Mouse (Mus musculus) kidney, adult 11 months (tissue): Measurements from ENCODE around the gene Dop1a.

Experiments used
- DNase-seq: peaks from one replicate; pipeline ENCODE4 v3.0.0; 2022

Dop1a gene

DNA sequence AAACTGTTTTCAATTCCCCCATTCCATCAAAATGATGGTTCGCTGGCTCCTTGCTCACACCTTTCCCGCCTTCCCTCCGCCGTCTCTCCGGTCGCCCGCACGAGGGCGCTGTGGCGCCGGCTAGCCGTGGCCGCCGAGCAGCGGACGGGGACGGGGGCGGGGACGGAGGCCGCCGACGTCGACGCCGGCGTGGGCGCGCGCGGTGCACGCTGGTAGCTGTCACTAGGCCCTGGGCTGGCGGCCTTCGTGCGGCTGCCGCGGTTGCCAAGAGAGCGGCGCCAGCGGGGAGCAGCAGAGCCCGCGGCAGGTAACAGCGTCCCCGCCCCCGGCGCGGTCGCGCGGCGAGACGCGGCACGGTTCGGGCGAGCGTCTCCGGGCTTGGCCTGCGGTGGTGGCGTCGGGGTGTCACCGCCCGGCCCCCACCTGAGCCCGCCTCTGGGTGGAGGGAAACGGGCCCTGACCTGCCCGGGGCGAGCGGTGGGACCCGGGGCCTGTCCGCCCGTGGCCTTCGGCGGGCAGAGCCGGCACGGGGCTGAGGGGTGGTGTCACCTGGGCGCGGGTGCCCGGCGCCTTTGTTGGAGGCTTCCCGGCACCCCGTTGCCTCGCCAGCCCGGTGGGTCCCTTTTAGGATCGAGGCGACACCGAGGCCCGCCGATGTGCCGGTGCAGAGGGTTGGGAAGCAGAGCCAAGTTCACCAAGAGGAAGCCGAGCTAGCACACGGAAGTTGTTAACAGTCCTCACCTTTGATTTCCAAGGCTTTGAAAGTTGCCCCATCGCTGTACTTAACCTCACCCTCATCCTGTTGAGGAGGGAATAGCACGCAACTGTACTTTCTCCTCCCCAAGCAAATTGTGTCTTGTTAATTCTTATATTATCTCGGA is at the start of gene Dop1a:
Dop1a (plus strand) TSS at position 165 of the 881 bp plus-strand sequence.
- DNase-seq = peak; percentile 85

DNA sequence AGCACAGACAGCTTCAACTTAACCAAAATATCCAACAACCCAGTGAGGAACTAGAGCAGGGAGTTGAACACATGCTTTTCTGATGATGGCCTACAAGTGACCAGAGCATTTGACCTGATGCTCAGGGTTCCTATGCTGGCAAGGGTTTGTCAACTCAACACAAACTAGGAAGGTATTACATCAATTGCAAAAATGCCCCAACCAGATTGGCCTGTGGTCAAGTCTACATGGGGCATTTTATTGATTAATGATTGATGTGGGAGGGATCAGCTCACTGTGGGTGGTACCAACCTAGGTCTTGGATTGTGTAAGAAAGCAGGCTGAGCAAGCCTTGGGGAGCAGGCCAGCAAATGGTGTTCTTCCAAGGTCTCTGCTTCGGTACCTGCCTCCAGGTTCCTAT is 49.0 kb upstream of the Dop1a start:
- DNase-seq = no peak

DNA sequence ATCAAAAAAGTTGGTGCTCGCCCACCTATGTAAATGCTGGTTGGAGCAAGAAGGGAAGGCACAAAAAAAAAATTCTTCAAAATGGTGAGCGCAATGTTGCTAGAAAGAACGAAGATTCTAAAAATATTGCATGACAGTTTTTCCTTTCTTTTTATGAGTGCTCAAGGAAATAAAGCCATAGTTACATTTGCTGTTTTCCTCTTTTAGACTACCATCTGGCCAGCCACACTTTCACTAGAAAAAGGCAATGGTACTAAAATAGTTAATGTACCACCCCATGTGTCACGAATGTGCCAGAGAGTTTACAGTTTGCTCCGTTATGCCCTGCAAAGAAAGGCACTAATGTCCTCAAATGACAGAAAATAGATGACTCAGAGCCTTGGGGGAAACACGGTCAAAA is 47.6 kb upstream of the Dop1a start:
- no peak for DNase-seq

DNA sequence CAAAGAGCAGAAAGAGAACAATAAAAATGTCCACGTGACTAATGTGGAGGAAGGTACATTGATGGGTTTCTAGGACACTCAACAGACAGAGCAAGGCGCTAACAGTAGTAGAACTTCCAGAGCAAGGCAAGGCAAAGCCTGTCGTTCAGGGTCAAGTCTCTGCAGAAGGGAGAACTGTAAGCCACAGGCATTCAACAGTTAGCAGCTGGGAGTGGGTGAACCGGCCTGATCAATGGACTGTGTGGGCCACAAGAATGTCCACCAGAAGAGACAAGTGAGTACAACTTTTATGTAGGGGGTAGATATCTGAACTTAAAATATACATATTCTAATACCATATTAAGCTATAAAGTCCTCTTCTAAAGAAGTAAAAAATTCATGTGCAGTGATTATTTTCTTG is 43.6 kb upstream of the Dop1a start:
- no peak for DNase-seq

DNA sequence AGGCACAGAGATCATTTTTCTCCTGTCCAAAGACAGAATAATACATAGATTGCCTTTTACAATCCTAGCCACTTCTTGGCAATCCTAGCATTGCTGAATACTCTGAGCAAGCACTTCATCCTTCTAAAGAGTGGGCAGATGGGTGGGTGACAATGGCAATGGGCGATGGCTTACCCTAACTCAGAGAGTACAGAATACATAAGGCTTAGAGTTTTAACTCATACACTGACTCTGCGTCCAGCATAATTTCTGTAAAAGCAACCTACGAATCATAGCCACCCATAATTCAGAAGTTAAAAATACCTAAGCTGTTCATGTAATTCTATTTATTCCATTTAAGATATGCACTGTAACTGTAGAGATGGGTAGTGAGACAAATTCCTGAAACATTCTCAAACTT is 31.4 kb upstream of the Dop1a start:
- no peak for DNase-seq

DNA sequence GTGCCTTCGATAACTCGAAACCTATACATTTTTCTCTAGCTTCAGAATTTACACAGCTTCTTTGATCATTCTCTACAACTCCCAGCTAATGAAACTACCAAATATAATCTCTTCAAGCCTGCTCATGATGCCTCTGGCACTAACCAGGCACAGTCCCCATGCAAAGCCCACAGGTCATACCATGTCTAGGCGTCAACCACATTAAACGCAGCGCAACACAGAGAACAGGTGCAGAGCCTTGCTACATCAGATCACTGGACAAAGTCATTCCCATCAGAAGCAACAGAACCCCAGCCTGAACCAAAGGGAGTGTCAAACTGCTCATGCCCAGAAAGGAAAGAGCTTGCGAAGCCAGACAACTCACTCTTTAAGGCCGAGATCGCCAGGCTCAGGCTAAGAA is 30.3 kb upstream of the Dop1a start:
- DNase-seq = no peak

DNA sequence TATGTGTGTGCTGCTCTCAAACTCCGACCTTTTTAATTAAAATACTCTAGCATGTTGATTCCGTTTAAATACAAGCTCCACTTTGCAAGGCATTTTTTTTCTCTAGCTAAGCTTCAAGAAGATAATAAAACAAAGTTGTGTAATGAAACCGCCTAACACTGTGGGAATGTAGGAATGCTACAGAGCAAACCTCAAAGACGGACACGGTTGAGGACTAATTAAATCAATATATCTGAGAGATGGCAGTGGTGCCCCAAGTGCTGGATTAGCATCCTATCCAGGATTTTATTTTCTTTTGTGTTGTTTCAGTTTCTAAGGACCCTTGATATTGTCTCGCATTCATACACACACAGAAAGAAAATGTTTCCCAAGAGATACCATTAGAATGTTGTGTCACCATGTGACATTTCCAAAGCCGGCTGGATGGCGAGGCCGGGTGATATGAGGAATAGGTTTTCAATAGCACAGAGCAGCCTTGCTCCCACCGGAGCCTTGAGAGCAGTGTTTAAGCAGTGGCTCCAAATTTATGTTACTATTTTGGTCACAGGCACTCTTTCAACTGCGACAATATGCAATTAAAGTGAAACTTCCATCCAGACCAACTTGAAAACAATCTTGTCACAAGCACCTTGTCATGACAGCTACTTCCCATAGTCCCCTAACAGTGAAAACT is 28.5 kb upstream of the Dop1a start:
- no peak for DNase-seq

DNA sequence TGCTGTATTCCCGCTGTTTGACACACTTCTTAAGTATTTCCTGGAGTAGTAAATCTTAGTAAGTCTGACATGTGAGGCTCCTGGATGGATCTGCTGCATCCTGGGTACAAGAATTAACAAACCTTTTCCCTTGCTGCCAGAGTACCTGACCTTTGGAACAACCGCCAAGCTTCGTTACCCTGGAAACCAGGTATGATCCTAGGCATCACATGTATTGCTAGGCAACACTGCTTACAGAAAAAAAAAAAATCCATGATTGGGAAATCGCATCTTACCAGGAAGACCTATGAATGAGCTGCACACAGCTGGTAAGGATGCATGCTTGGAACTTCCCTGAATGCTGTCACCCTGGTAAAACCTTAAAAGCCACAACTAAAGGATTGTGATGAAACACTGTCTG is 24.7 kb upstream of the Dop1a start:
- no peak for DNase-seq

DNA sequence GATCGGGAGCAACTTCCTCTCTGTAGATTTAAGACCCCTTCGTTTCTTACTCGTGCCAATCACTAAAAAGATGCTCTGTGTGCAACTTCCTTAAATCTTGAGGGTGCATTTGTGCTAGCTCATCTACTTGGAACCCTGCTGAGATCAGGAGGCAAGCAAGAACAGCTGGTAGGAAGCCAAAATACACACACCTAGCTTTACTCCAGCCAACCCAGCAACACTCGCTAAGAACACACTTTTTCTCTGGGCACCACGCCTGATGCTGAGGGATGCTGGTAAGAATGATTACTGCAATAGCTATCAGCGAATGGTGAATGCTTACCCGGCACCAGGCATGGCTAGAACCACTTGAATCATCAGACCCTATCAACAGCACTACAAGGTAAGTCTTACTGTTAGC is 20.1 kb upstream of the Dop1a start:
- DNase-seq = no peak

DNA sequence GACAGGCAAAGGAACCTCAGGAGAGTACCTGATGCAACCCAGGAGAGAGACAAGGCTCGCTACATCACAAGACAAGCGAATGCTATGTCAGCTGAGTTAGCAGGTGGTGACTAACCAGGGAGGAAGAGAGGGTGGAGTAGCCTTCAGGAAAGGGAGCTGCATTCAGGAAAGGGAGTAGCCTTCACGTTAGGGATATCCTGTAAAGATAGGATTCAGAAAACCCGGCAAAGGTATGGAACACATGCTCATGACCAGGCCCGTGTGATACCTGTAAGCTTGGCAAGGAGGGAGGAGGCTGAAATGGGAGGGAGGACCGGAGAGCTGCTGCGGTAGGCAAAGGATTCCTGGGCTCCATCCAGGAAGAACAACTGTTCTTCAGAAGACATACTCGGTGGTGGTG is 19.5 kb upstream of the Dop1a start:
- no peak for DNase-seq

DNA sequence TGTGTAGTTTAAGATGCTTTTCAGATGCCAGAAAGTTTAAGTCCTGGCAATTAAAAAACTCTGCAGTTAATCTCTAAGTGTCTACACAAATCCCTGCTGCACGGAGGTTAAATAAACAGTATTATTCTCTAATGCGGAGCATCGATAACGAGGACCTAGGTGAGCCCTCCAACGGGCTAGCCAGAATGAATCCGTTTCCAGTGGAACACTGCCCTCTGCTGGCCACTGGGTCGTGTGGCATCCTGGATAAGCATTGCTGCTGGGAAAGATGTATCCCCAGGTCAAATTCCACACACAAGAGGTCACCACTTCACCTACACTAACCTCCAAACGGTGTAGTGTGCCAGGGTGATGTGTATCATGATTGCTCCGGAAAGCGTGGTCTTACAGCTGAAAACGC is 17.4 kb upstream of the Dop1a start:
- peak; percentile 54 for DNase-seq

DNA sequence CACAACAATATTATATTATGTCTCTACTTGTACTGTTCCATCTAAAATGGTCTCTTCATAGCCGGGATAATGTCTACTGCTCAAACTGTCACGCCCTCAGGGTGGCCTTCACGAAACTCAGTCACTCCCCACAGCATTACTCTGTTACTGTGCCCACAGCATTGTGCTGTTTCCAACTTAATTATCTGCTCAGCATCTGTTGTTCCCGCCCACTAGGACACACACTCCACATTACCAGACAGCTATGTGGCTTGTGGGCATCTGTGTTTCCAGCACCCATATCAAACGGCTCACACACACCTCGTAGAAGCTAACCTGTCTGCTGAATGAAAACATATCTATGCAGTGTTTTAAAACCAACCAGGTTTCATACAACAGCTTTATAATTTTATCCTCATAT is 15.9 kb upstream of the Dop1a start:
- DNase-seq = no peak

DNA sequence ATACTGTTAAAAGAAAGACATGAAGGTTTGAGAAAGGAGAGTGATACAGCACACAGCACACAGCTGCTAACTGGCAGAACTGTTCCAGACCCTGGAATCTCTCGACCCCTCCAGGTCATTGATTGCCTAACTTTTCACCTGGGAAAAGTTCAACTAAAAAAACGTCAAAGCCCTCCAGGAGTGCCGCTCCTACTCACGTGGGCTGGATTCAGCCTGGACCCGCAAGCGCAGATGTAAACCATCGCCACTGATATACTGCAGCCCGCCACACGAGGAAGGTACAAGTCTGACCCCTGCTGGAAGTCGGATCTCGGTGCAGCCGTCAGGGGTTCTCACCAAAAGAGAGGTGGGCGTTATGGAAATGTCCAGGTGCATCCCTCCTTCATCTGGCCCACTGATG is 15.3 kb upstream of the Dop1a start:
- DNase-seq = peak; percentile 14

DNA sequence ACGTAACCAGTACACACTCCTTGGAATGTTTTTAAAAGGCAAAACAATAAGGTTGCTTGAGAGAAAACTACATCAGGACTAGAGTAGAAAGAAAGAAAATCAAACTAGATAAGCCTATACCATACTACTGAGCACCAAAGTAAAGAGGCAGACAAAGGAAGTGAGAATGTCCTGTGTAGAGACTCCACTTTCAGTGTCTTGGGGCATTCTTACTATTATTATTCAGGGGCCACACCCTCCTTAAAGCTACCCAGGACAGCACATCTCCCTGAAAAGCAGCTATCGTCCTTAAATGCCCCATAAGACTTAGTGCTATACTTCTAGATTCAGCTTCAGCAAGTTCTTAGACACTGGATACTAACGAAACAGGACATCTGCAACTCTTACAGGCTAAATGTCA is 13.3 kb upstream of the Dop1a start:
- DNase-seq = no peak

DNA sequence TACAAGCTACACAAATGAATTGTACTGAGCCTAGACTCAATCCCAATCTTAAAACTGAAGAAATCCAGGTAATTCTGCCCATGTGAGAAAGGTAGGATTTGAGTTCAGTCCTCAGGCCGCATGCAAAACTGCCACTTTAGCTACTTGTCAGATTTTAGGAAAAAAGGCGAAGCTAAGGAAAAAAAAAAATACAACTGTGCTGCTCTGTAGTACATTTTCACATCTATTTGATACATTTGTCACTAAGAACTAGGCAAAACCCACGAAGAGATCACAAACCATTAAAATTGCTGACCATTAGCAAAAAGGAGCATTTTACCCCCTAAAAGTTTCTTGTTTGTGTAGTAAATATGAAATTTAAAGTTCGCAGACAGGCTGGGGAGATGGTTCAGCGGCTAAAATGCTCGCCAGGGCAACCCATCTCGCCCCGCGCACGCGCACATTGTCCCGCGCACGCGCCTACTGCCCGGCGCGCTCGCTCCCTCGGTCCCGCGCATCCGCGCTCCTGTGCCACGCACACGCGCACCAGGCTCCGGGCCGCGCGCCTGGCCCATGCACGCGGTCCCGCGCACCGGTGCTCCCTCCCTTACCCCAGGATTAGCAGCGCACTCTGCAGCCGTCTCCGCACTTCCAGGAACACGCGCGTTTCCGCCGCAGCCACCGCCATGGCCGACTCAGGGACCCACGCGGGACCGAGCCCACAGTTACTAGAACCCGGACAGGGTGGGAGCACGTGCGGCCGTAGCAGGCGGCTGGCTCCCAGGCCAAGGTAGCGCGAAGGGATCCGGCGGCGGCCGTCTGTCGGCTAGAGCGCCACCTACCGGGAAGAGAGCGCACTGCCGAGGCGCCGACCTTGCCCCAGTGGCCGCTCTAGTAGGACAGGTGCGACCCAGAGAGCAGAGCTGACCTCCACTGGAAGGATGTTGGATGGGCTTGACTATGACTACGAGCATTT is 2.5 kb upstream of the Dop1a start, which contains the start of gene Ube2cbp:
Ube2cbp (minus strand) TSS at position 800 of the 955 bp plus-strand sequence.
- peak; percentile 87 for DNase-seq

DNA sequence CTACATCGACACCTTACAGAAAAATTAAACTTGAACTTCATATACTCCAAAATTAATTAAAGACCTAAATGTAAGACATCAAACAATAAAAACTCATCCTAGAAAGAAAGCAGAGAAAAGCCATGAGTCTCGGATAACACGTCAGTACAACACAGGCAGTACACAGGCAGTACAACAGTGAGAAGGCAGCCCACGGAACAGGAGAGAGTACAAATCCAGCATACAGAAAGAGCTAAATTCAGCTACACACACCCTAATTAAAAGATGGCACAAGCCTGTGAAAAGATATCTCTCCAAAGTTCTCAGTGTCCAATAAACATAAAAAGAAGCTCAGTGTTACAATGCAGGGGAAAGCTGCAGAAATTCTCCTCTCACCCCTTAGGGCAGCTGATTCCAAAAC is 9.0 kb downstream of the Dop1a start:
- no peak for DNase-seq

DNA sequence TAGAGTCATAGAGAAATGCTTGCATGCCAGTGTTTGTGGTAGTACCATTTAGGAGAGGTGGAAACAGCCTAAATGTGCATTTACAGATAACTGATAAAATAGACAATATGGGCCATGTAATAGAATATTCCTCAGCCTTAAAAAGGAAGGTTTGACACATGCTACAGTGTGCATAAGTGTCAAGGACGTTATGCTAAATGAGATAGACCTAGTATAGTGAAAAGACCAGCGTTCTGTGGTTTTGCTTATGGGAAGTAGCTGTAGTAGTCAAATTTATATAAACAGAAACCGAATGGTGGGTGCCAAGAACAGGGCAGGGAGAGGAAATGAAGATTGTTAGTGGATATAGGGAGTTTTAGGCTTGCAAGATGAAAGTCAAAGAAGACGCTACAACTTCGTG is 9.8 kb downstream of the Dop1a start:
- DNase-seq = no peak

DNA sequence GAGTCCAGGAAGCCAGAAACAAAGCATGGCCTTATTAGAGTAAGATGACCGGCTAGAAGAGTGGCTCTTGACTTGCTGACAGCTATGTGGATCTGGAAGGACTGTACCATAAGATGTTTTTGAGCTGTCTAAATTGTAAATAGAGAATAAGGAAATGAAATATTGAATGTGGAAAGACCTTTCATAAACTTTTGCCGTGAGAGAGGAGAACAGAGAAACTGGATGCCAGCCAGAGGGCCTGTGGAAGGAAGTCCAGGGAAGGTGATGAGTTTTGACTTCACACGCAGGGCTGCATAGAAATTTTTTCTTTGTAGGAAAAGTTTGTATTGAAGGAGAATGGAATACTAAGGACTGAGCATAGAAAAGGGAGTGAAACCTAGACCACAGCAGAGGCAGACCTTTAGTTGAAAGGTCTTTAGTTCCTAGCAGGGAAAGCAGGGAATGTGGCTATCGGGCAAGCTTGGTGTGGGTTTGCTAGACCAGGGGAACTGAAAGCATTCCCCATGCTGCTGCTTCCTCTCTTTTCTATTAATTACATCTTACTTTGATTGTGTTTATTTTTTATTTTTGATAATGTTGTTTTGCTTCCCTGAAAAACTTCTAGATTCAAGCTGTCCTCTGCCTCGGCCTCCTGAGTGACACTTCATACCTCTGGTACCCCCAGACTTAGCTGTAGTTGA is 11.6 kb downstream of the Dop1a start:
- DNase-seq = no peak

DNA sequence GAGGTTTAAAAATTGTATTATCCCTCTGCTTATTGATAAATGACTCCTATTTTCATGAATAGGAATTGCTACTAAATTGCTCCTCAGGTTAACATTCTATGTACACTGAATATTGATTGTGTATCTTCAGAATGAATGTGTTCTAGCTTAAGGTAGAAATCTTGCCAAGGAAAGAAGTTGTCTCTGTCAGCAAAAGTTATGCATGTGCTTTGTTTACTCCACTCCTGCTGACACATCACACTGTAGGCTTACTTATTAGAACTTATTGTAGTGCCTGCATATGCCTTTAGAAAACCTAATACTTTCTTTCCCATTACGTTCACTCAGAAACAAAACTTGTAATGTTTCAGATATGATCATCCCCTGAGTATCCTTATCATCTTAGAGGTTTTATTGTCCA is 15.3 kb downstream of the Dop1a start:
- no peak for DNase-seq

DNA sequence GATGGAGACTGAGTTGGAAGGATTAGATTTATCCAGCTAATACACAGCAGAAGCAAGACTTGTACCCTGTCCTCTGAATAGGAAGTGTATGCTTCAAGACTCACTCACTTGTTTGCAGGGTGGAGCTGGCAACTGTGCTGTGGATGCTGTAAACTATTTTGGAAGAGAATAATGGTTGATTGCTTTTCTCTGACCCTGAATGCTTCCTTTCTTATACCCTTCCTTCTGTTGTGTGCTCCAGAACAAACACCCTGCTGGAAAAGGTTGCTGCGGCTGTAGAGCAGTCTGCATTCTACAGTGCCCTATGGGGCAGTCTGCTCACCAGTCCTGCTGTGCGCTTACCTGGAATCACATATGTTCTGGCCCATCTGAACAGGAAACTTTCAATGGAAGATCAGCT is 24.8 kb downstream of the Dop1a start:
- no peak for DNase-seq

DNA sequence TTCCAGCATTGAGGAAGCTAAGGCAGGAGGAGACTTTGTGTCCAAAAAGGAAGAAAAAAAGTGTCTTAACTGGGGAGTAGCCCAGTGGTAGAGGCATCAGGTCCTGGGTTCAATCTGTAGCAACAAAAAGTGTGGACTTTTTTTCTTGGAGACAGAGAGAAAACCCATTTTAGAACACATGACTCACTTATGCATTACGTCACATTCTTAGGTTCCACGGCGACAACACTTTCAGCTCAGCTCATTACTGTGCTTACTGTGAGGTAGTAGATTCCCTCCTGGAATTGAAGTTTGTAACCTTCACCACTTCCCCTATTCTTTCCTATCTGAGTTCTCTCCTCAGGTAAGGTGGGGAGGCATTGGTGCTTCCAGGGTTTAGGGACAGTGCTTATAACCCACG is 29.3 kb downstream of the Dop1a start:
- no peak for DNase-seq

DNA sequence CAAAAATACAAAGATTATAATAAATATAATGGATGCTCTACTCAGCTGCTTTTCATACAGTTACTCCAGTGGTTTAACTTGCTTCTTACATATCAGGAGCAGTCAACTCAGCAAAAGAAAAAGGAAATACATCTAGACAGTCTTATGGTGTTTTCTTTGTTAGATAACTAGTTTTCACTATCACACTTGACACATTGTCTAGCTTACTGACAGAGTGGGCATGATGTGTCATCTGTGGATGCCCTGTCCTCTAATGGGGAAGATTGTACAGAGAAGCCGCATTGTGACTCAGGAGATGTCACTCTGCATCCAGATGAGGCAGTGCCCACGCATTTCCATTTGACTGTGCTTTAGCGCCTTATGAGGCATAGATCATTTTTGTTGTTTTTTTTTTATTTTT is 32.1 kb downstream of the Dop1a start:
- no peak for DNase-seq

DNA sequence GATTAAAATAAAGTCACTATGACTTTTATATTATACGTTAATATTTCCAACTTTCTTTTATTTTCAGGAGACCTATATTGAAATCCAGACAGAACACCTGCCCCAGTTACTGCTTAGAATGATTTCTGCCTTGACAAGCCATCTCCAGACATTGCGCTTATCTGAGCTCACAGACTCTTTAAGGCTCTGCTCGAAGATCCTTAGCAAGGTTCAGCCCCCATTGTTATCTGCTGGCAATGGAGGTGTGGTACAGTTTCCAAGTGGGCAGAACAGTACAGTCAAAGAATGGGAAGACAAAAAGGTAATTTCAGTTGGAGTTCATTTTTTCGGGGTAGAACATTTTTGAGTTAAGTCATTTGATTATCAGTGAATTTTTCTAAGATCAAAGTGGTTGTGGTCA is 40.5 kb downstream of the Dop1a start:
- DNase-seq = no peak
